Mouse (Mus musculus) erythroblast, embryonic 14.5 days (primary cell): Measurements from ENCODE around the gene Oma1. TPM values are rescaled to one million over a fixed set of nuclear protein-coding genes. Genes with fewer than 3 reads are reported as not detected.

Experiments used
- H3K27me3 ChIP-seq: 2 replicates; pipeline ENCODE4 v1.6.1; 2012; ENCODE audit warnings: inconsistent platforms; ENCODE audit not compliant: control insufficient read depth
- H3K36me3 ChIP-seq: 2 replicates; pipeline ENCODE4 v1.6.1; 2012; ENCODE audit warnings: mild to moderate bottlenecking, inconsistent platforms; ENCODE audit not compliant: control insufficient read depth
- H3K4me1 ChIP-seq: 2 replicates; pipeline ENCODE4 v1.6.1; 2012; ENCODE audit warnings: inconsistent platforms; ENCODE audit not compliant: control insufficient read depth
- H3K4me3 ChIP-seq: replicated peaks from 2 replicates; pipeline ENCODE3; 2012; ENCODE audit warnings: moderate library complexity, mild to moderate bottlenecking, inconsistent platforms
- H3K9me3 ChIP-seq: 2 replicates; pipeline ENCODE4 v1.6.1; 2012; ENCODE audit warnings: low read length, inconsistent platforms, mixed read lengths; ENCODE audit not compliant: control insufficient read depth
- GATA1 ChIP-seq: IDR thresholded peaks from 2 replicates; pipeline ENCODE4 v1.6.1; 2012; ENCODE audit warnings: low read length, inconsistent platforms, mixed read lengths
- TAL1 ChIP-seq: IDR thresholded peaks from 3 replicates; pipeline ENCODE4 v1.6.1; 2012; ENCODE audit warnings: low read length, inconsistent platforms, mixed read lengths
- polyA plus RNA-seq: library from polyadenylated mRNA; stranded (reverse); fragments of >175 nt; gene quantifications from 2 replicates; pipeline ENCODE4 v1.2.3, GENCODE M21; 2012

Gene Oma1
- polyA plus RNA-seq, 1 experiment: 0.04 TPM

GRCm38 (mm10) chr4:103388530-103389178 is 75.0 kb downstream of the Oma1 start:
- no peaks in the 10 kb centered on the region for H3K36me3 ChIP-seq
- TF ChIP-seq GATA1: no peak
- no peak for TF ChIP-seq TAL1
- H3K4me3 ChIP-seq: no peak overlapping the region
- peaks cover 3% of the 10 kb centered on the region for H3K9me3 ChIP-seq
- H3K27me3 ChIP-seq: no peaks in the 10 kb centered on the region
- H3K4me1 ChIP-seq: no peaks in the 10 kb centered on the region

- peaks cover 3% of the 10 kb centered on the region for H3K9me3 ChIP-seq
- H3K4me3 ChIP-seq: no peak overlapping the region
- no peaks in the 10 kb centered on the region for H3K36me3 ChIP-seq
- H3K27me3 ChIP-seq: no peaks in the 10 kb centered on the region
- no peaks in the 10 kb centered on the region for H3K4me1 ChIP-seq
- TF ChIP-seq TAL1 (no peak), GATA1 (no peak)
Observed at GRCm38 (mm10) chr4:103389583-103389982, 76.0 kb downstream of the Oma1 start.

- TF ChIP-seq GATA1: no peak
- Histone ChIP-seq H3K27me3 (no peaks in the 10 kb centered on the region), H3K36me3 (no peaks in the 10 kb centered on the region), H3K4me3 (no peak overlapping the region), H3K4me1 (no peaks in the 10 kb centered on the region), H3K9me3 (peaks cover 3% of the 10 kb centered on the region)
Observed at GRCm38 (mm10) chr4:103390499-103390898, 76.9 kb downstream of the Oma1 start.

GRCm38 (mm10) chr4:103395066-103395465 is 81.5 kb downstream of the Oma1 start:
- H3K36me3 ChIP-seq: no peaks in the 10 kb centered on the region
- no peaks in the 10 kb centered on the region for H3K9me3 ChIP-seq
- no peaks in the 10 kb centered on the region for H3K4me1 ChIP-seq
- H3K4me3 ChIP-seq: no peak overlapping the region
- no peaks in the 10 kb centered on the region for H3K27me3 ChIP-seq
- TF ChIP-seq TAL1: no peak
- TF ChIP-seq GATA1: no peak

GRCm38 (mm10) chr4:103395905-103396304 is 82.3 kb downstream of the Oma1 start:
- no peak for TF ChIP-seq TAL1
- TF ChIP-seq GATA1: no peak
- H3K36me3 ChIP-seq: no peaks in the 10 kb centered on the region
- H3K9me3 ChIP-seq: no peaks in the 10 kb centered on the region
- no peaks in the 10 kb centered on the region for H3K27me3 ChIP-seq
- no peak overlapping the region for H3K4me3 ChIP-seq
- H3K4me1 ChIP-seq: no peaks in the 10 kb centered on the region

- Histone ChIP-seq H3K9me3 (no peaks in the 10 kb centered on the region), H3K4me1 (no peaks in the 10 kb centered on the region), H3K4me3 (no peak overlapping the region), H3K27me3 (no peaks in the 10 kb centered on the region), H3K36me3 (no peaks in the 10 kb centered on the region)
- TF ChIP-seq TAL1: no peak
- no peak for TF ChIP-seq GATA1
Observed at GRCm38 (mm10) chr4:103396876-103397275, 83.3 kb downstream of the Oma1 start.

GRCm38 (mm10) chr4:103402581-103402980 is 89.0 kb downstream of the Oma1 start:
- H3K4me1 ChIP-seq: no peaks in the 10 kb centered on the region
- H3K27me3 ChIP-seq: no peaks in the 10 kb centered on the region
- no peak overlapping the region for H3K4me3 ChIP-seq
- no peaks in the 10 kb centered on the region for H3K36me3 ChIP-seq
- TF ChIP-seq GATA1: no peak
- TF ChIP-seq TAL1: no peak
- no peaks in the 10 kb centered on the region; the same call in 1 of the 2 replicates for H3K9me3 ChIP-seq

GRCm38 (mm10) chr4:103405321-103405720 is 91.7 kb downstream of the Oma1 start:
- TF ChIP-seq GATA1: no peak
- Histone ChIP-seq H3K4me1 (no peaks in the 10 kb centered on the region), H3K27me3 (no peaks in the 10 kb centered on the region), H3K4me3 (no peak overlapping the region), H3K36me3 (no peaks in the 10 kb centered on the region), H3K9me3 (no peaks in the 10 kb centered on the region; the same call in 1 of the 2 replicates)

GRCm38 (mm10) chr4:103410217-103410799 is 96.7 kb downstream of the Oma1 start:
- no peaks in the 10 kb centered on the region for H3K36me3 ChIP-seq
- TF ChIP-seq TAL1: no peak
- no peak for TF ChIP-seq GATA1
- no peaks in the 10 kb centered on the region for H3K27me3 ChIP-seq
- H3K9me3 ChIP-seq: no peaks in the 10 kb centered on the region
- no peak overlapping the region for H3K4me3 ChIP-seq
- no peaks in the 10 kb centered on the region for H3K4me1 ChIP-seq

Other genes with a start within 250 kb of the Oma1 start
- gene Mier1, start 199.4 kb upstream of the Oma1 start, polyA plus RNA-seq: 0.49 and 0.55 TPM in 2 replicates
- 0.08 and 0.09 TPM in 2 replicates for gene Wdr78, start 199.3 kb upstream of the Oma1 start, polyA plus RNA-seq
- 0.20 and 0.28 TPM in 2 replicates for gene Slc35d1, start 98.6 kb upstream of the Oma1 start, polyA plus RNA-seq
- gene 4921539E11Rik, start 22.9 kb upstream of the Oma1 start, polyA plus RNA-seq: not detected in 2 replicates